Mouse (Mus musculus): ENCODE measurements around the gene Dcst2. TPM values are rescaled to one million over a fixed set of nuclear protein-coding genes. Genes with fewer than 3 reads are reported as not detected.

Dcst2 gene
- polyA plus RNA-seq, 1 experiment from 2014 or later: 0.06 TPM

DNA sequence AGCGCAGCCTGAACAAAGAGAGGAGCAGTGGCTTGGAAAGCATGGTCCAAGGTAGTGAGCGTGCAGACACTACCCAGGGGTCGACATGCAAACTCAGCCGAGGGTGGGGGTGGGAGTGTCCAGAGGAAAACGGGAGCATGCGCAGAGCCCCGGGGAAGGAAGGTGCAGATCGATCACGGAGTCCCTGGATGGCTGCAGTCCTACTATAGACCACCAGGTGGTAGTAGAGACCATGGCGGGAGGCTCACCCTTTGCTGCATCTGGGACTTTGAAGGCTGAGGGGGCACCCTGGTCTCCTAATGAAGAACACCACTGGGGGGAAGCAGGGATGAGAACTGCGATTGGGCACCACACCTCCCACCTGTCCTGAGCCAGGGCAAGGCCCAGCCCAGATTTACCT is 21.3 kb upstream of the Dcst2 start:
- in situ Hi-C loops (cut with MboI; ENCODE audit: low pct_unique_long_range_greater_than_20kb): no loop called here
- POLR2A ChIA-PET: interaction anchor here (0.8 to 2.6 kb wide), 2 partner anchors 14 to 23 kb away, joined by 3 to 10 read pairs; no protein-coding TSS in a partner anchor
- TF ChIP-seq CTCF (IDR thresholded peaks at IDR 0.05): no peak
- DNase-seq (ENCODE audit: low read depth, low spot score): no peak
- no peak for ATAC-seq
- no peaks in the 10 kb centered on the region for H3K27me3 ChIP-seq
- CTCF ChIA-PET: interaction anchor here (0.9 to 4.1 kb wide), 7 partner anchors 12 to 144 kb away, joined by 3 to 34 read pairs (median 4); partner anchors contain the start of gene Adam15

DNA sequence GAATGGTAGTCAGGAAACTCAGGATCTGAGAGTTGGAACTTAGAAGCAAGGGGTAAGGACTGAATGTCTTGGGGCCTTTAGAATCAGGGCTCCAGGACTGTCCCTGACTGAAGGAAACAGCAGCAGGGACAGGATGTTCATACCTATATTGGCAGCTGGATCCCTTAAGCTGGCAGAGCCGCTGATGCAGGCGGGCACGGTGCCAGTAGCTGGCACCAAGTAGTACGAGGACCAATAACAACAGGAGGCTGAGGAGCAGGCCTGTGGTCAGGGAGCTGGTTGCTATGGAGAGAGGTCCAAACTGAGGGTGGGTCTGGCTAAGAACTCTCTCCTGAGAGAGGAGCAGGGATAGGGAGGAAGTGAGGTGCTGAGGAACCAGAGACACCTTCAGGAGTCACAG is 20.0 kb upstream of the Dcst2 start:
- no peaks in the 10 kb centered on the region for H3K27me3 ChIP-seq
- ChIA-PET POLR2A (interaction anchor here (1.5 kb wide), 1 partner anchor 12 kb away, joined by 5 read pairs; no protein-coding TSS in a partner anchor), CTCF (interaction anchor here (1.0 to 4.1 kb wide), 4 partner anchors 11 to 50 kb away, joined by 3 to 34 read pairs (median 4); partner anchors contain the start of gene Adam15)
- in situ Hi-C loops (cut with MboI; ENCODE audit: low pct_unique_long_range_greater_than_20kb): no loop called here
- no peak for TF ChIP-seq CTCF (IDR thresholded peaks at IDR 0.05)
- DNase-seq (ENCODE audit: low read depth, low spot score) (no peak), ATAC-seq (no peak)

DNA sequence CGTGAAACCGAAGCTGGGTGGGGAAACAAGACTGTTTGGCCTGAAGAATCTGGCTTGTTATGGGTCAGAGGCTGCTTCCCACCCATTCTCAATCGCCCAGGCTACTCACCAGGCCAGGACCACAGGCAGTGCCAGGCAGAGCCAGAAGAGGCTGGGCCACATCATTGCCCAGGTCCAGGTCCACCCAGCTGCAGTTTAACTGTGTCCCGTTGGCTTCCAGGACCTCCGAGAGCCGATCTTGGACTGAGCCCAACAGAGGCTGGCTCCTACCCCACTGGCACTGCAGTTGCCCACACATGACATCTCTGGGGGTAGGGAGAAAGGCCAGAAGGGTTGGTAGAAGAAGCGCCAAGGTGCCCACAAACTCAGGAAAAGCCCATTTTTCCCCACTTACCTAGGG is 18.5 kb upstream of the Dcst2 start:
- no peaks in the 10 kb centered on the region for H3K27me3 ChIP-seq

DNA sequence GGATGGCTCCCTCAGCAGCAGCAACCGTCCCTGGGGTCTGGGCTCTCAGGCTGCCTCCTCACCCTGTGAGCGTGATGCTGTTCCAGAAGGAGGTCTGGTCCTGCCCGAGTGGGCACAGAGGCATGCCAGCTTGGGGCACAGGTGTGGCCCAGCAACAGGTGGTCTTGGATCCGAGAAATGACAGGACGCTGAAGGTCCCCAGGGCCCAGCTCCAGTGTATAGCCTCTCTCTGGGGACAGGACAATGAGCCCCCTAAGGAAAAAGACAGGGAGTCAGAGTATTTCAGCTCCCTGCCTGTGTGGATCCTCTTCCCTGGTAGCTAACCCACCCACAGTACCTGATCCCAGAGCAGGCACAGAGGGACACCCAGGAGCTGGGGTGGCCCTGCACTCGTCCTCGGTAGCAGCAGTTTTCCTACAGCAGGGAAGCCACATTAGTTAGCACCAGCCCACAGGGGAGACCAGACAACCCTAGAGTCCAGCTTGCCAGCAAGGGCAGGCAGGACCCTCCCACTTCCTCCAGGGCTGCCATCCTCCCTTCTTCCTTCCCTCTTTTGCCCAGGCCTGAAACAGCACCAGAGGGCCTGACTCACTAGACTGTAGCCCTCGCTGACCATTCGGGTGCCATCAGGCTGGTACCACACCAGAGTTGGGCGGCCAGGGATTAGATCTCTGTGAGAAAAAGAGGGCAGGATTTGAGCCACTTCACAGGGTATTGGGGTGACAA is 14.8 kb upstream of the Dcst2 start:
- TF ChIP-seq CTCF (IDR thresholded peaks at IDR 0.05): no peak
- ATAC-seq: no peak
- CTCF ChIA-PET: interaction anchor here (1.0 to 1.9 kb wide), 4 partner anchors 8 to 50 kb away, joined by 3 to 7 read pairs (median 6); no protein-coding TSS in a partner anchor
- in situ Hi-C loops (cut with MboI; ENCODE audit: low pct_unique_long_range_greater_than_20kb): no loop called here
- POLR2A ChIA-PET: interaction anchor here (0.6 to 1.5 kb wide), 3 partner anchors 10 to 32 kb away, joined by 3 read pairs; no protein-coding TSS in a partner anchor
- DNase-seq (ENCODE audit: low read depth, low spot score): no peak
- H3K27me3 ChIP-seq: no peaks in the 10 kb centered on the region

More for the DNA sequence above, 18.5 kb upstream of the Dcst2 start:
- TF ChIP-seq CTCF (IDR thresholded peaks at IDR 0.05): no peak
- POLR2A ChIA-PET: interaction anchor here (0.5 to 1.3 kb wide), 3 partner anchors 14 to 509 kb away, joined by 3 to 9 read pairs (median 6); no protein-coding TSS in a partner anchor
- CTCF ChIA-PET: interaction anchor here (1.0 kb wide), 1 partner anchor 11 kb away, joined by 3 read pairs; no protein-coding TSS in a partner anchor
- in situ Hi-C loops (cut with MboI; ENCODE audit: low pct_unique_long_range_greater_than_20kb): no loop called here
- DNase-seq (ENCODE audit: low read depth, low spot score): no peak
- no peak for ATAC-seq

DNA sequence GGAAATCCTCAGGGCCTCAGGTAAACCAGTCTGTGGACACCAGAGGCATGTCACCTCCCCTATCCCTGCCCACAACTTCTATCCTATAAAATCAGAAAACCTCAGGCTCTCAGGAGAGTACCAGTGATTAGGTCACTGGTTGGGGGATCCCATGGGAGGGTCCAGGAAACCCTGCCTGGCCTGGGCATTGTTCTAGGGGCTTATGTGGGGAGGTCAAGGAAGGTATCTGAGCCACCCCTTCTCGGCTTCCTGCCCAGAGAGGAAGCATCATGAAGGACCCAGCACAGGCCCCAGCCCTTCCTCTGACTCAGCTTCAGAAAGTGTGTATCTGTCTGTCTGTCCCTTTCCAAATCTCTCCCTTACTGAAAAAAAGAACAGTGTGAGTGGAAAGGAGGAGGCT is 13.9 kb upstream of the Dcst2 start:
- TF ChIP-seq CTCF (IDR thresholded peaks at IDR 0.05): no peak
- H3K27me3 ChIP-seq: no peaks in the 10 kb centered on the region
- POLR2A ChIA-PET: interaction anchor here (0.6 to 1.5 kb wide), 2 partner anchors 11 to 33 kb away, joined by 3 read pairs; no protein-coding TSS in a partner anchor
- CTCF ChIA-PET: interaction anchor here (1.0 to 1.9 kb wide), 2 partner anchors 12 to 49 kb away, joined by 3 to 6 read pairs; no protein-coding TSS in a partner anchor
- no peak for ATAC-seq
- in situ Hi-C loops (cut with MboI; ENCODE audit: low pct_unique_long_range_greater_than_20kb): no loop called here
- DNase-seq (ENCODE audit: low read depth, low spot score): no peak

DNA sequence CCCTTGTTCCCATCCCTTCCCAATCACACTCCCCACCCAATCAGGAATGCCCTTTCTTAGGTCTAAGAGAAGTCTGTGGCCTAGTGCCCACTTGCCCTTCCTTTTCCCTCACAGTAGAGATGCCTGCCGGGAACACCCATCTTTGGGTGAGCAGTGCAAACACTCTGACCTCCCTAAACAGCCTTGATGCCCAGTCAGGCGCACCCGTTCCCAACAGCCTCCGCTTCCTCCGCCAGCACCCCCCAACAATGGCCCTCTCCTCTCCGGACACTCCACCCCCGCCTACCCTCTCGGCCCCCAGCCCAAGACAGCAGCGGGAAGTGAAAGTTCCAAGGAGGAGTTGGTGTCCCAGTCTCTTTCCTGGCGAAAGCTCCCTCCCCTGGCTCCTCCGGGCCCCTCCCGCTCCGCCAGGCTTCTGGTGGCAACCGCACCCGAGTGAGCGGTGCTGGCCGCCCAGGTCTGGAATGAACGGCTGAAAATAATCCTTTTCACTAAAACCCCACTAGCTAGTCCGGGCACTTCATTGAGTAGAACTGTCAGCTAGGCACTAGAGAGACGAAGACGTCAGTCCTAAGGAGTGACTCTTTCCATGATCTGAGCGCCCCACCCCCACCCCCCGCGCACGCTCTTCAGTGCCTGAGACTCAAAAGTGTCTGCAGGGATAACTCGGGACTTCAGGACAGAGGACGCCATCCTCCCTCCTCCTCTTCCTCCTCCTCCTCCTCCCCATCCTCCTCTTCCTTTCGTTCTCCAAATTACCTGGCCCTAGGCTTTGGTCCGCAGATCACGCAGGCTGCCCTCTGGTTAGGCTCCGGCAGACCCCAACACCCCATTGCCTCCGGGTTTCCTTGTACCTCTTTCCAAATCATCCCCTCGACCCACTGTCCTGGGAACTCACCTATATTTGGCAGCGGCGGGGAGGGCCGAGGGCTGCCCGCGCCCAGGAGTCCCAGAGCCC is 12.6 kb upstream of the Dcst2 start:
- CTCF ChIA-PET: interaction anchor here (1.1 to 5.8 kb wide), 4 partner anchors 9 to 107 kb away, joined by 3 to 34 read pairs (median 8); no protein-coding TSS in a partner anchor
- peak; percentile 25 for DNase-seq (ENCODE audit: low read depth, low spot score)
- in situ Hi-C loops (cut with MboI; ENCODE audit: low pct_unique_long_range_greater_than_20kb): no loop called here
- peak; percentile 9 for ATAC-seq
- no peak for TF ChIP-seq CTCF (IDR thresholded peaks at IDR 0.05)
- H3K27me3 ChIP-seq: no peaks in the 10 kb centered on the region
- POLR2A ChIA-PET: interaction anchor here (0.8 to 2.1 kb wide), 7 partner anchors 10 to 99 kb away, joined by 3 to 13 read pairs (median 4); partner anchors contain the start of gene Efna4

DNA sequence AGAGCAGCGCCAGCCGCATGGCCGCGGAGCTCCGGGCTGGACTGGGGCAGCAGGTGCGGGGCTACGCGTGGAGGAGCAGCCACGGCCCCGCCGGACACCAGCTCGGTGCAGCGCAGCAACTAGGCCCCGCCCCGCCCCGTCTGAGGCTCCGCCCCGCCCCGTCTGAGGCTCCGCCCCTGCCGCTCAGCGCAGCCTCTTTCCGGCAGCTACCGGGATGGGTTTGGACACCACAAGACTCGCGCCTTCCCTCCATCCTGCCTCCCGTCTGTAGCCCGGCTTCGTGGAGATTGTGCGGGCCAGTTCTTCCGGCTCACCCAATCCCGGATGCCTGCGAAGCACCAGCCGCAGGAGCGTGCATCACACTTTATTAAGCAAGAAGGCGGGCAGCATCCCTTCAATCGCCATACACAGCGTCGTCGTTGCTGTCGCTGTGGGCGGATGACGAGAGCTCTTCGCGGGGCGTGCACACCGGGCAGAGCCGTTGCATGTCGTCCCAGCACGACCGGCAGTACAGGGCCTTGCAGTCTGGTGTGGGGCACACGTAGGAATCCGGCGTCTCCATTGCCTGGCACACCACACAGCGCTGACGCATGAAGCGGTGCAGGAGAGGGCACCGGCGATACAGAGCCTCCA is 11.8 kb upstream of the Dcst2 start, which contains the start of gene Adam15:
Gene Adam15, minus strand, starts transcription at position 128 of the 633 bp plus-strand sequence.
- DNase-seq (ENCODE audit: low read depth, low spot score): peak; percentile 53
- ATAC-seq: peak; percentile 90
- H3K27me3 ChIP-seq: no peaks in the 10 kb centered on the region
- ChIA-PET CTCF (interaction anchor here (1.1 to 5.8 kb wide), 5 partner anchors 9 to 106 kb away, joined by 3 to 34 read pairs (median 7); no protein-coding TSS in a partner anchor), POLR2A (interaction anchor here (0.5 to 2.1 kb wide), 9 partner anchors 11 to 1464 kb away, joined by 3 to 13 read pairs (median 4); partner anchors contain the start of gene Efna4)
- in situ Hi-C loops (cut with MboI; ENCODE audit: low pct_unique_long_range_greater_than_20kb): loop anchor here (5.0 kb wide), 1 partner anchor 33 kb away; no protein-coding TSS in a partner anchor
- no peak for TF ChIP-seq CTCF (IDR thresholded peaks at IDR 0.05)

DNA sequence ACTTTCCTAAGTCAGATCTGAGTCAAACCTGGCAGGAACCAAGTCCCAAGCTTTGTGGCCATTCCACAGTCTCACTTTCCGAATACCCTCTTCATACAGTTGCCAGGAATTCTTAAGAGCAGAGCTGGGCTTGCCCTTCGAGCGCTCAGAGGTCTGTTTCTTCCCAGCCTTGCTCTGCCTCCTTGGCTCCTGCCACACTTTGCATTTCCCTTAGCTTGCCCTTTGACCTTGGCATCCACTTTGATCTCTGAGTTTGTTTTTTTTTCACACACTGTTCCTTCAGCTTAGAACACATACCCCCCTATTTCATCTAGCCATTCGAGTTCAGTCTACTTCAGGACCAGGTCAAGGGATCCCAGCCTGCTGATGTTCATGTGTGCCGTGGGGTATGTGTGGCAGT is 10.5 kb upstream of the Dcst2 start:
- ATAC-seq (no peak), DNase-seq (ENCODE audit: low read depth, low spot score) (no peak)
- POLR2A ChIA-PET: interaction anchor here (0.6 to 1.7 kb wide), 6 partner anchors 13 to 146 kb away, joined by 3 to 7 read pairs (median 4); no protein-coding TSS in a partner anchor
- in situ Hi-C loops (cut with MboI; ENCODE audit: low pct_unique_long_range_greater_than_20kb): loop anchor here (5.0 kb wide), 1 partner anchor 34 kb away; no protein-coding TSS in a partner anchor
- TF ChIP-seq CTCF (IDR thresholded peaks at IDR 0.05): no peak
- CTCF ChIA-PET: interaction anchor here (2.0 to 5.8 kb wide), 2 partner anchors 11 to 34 kb away, joined by 7 to 34 read pairs; no protein-coding TSS in a partner anchor
- no peaks in the 10 kb centered on the region for H3K27me3 ChIP-seq
